Mouse (Mus musculus) cerebellum, adult 2 months (tissue): ENCODE data around the gene Psmb7.

Source experiments
- CTCF ChIP-seq: fragments of 200-500 bp; IDR thresholded peaks from 2 replicates; pipeline ENCODE4 v1.5.1; 2011; ENCODE audit warnings: low read depth, mild to moderate bottlenecking, control low read depth, low read length, moderate library complexity, borderline replicate concordance; ENCODE audit not compliant: insufficient read depth
- POLR2A ChIP-seq: fragments of 200-500 bp; IDR thresholded peaks from 2 replicates; pipeline ENCODE4 v1.6.1; 2011; ENCODE audit warnings: low read length, control low read depth, borderline replicate concordance; ENCODE audit not compliant: insufficient read depth

DNA sequence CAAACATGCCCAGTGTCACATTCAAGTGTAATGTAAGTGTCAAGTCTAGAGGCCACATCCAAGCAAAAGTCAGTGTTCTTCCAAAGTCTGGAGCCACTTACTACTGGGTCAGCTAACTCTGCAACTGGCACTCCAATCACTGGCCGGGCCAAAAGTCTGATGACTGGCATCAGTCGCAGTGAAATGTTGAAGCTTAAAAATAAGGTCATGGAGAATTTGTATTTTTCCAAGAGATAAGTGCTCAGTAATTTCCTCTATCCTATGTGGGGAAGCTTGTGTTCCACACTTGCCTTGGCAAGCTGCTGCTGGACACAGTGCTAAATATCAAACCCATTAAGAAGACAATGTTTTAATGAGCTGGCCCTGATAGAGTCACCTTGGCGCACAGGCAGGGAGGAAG, 30.3 kb downstream of the Psmb7 start:
- no peak for TF ChIP-seq CTCF
- no peak for TF ChIP-seq POLR2A
